Mouse (Mus musculus) layer of hippocampus, adult 11-12 months (tissue): ENCODE measurements at regions not wholly inside any gene's neighbourhood (a gene's known extent, or its start where the extent isn't known, plus 50 kb on each side); places are given as distances from the start of the nearest gene placed in this dataset.
A peak's percentile ranks its signal among the peaks of the same experiment; 100 is the strongest.

Source experiments
- DNase-seq: peaks from one replicate; pipeline ENCODE4 v3.0.0; 2022; ENCODE audit warnings: low spot score

- peak; percentile 10 for DNase-seq
Observed at GRCm38 (mm10) chr14:112465096-112465495, 790.2 kb downstream of the Slitrk5 start.

DNA sequence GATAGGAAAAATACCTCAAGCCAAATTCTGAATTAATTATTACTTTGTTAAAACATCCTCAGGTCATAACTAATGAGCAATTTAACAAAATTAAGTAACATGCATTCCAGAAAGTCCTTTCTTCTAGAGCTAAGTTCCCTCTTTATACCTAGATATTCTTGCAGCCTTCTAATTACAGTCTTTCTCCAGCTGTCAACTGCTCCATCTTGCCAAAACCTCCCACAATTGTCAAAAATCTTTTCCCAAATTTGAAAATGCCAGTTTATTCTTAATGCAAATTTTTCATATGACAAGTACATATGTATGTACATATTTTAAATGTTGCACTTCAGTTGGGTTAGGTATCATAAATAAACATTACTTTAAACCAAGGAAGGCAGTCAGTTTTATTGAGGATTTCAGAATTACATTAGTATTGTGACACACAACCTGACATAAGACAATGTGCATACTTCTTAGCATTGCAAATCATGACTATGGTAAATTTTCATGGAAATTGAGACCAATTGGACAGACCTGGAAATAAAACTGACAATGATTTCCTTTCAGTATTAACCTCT, 791.5 kb downstream of the Slitrk5 start:
- DNase-seq: no peak

DNA sequence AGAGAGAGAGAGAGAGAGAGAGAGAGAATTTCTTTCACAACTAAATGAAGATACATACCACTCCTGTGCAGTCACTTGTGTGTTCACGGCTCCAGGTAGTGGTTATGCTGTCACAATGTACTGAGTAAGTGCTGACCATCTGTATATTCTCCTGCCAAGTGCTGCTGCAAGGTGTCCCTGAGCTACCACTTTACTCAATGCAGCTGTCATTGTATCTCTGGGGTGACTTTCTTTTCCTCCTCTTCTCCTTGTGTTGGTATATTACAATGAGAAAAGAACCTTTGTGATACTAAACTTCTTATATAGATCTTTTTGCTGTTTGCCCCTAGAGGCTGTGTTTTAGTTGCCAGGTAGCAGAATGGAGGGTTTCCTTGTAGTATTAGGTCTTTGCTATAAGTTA, 800.6 kb downstream of the Slitrk5 start:
- DNase-seq: no peak
